Mouse (Mus musculus) heart, embryonic 16.5 days (tissue): ENCODE measurements around the gene Sppl3. TPM values are rescaled to one million over a fixed set of nuclear protein-coding genes. Genes with fewer than 3 reads are reported as not detected.
"Not testable (repeated sequence)": the region's sequence is repeated elsewhere in the genome, so short reads cannot be mapped to it uniquely, and the experiment has no call there.

Experiments used
- ATAC-seq: fragments of 200-750 bp; cut with Nextera tagmentation; replicated peaks from 2 replicates; pipeline ENCODE4 v1.8.0; 2017; ENCODE audit warnings: moderate number of reproducible peaks; ENCODE audit not compliant: insufficient read depth, low FRiP score; ENCODE audit errors: extremely low read depth
- H3K27ac ChIP-seq: fragments of 300-500 bp; sonication (generic); 2 replicates; pipeline ENCODE4 v1.5.1; 2014; ENCODE audit warnings: mild to moderate bottlenecking, low read length, control low read depth, moderate library complexity
- H3K27me3 ChIP-seq: fragments of 300-500 bp; sonication (generic); 2 replicates; pipeline ENCODE4 v1.6.1; 2014; ENCODE audit warnings: low read length, mixed read lengths; ENCODE audit not compliant: control insufficient read depth, insufficient read depth
- H3K36me3 ChIP-seq: fragments of 300-500 bp; sonication (generic); 2 replicates; pipeline ENCODE4 v1.6.1; 2014; ENCODE audit not compliant: control insufficient read depth, insufficient read depth
- H3K4me1 ChIP-seq: fragments of 300-500 bp; sonication (generic); 2 replicates; pipeline ENCODE4 v1.6.1; 2014; ENCODE audit warnings: low read length, mixed read lengths; ENCODE audit not compliant: control insufficient read depth, insufficient read depth
- H3K4me2 ChIP-seq: fragments of 300-500 bp; sonication (generic); 2 replicates; pipeline ENCODE4 v1.6.1; 2014; ENCODE audit warnings: low read depth, mild to moderate bottlenecking, control low read depth, low read length
- H3K4me3 ChIP-seq: fragments of 300-500 bp; sonication (generic); 2 replicates; pipeline ENCODE4 v1.5.1; 2014; ENCODE audit warnings: mild to moderate bottlenecking, control low read depth, low read length
- H3K9ac ChIP-seq: fragments of 300-500 bp; sonication (generic); 2 replicates; pipeline ENCODE4 v1.6.1; 2014; ENCODE audit warnings: low read length, control low read depth
- H3K9me3 ChIP-seq: fragments of 300-500 bp; sonication (generic); replicated peaks from 2 replicates; pipeline ENCODE4 v1.6.1; 2016; ENCODE audit warnings: low read length; ENCODE audit not compliant: control insufficient read depth
- WGBS: fragments of 180-500 bp; shearing (Covaris S2); extraction: QIAGEN DNeasy Blood & Tissue Kit; methylation state at CpG from one replicate; pipeline ENCODE4 v1.1.7; 2014; 5-methylcytosine and 5-hydroxymethylcytosine counted together
- polyA plus RNA-seq: library from polyadenylated mRNA; unstranded; fragments of >200 nt; fragmentation: Nextera tagmentation; extraction: Ambion mirVana; gene quantifications from 2 replicates; pipeline ENCODE4 v1.2.1, GENCODE M21; 2015

The Sppl3 gene
- polyA plus RNA-seq, 1 experiment from 2014 or later = 7.3 TPM

DNA sequence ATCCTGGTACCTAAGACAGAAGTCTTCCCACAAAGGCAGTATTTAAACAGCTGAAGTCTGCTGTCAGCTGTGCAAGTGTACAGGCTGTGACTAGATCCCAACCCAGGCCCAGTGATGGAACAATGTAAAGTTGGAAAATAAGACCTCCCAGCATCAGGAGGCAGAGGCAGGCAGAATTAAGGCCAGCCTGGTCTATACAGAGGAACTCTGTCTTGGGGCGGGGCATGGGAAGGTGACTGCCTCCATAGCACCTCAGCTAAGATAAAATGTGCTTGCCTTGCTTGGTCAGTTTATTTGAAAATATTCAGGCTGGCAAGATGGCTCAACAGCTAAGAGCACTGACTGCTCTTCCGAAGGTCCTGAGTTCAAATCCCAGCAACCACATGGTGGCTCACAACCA, 59.5 kb downstream of the Sppl3 start:
- Histone ChIP-seq H3K27ac (no peak overlapping the region), H3K27me3 (no peaks in the 10 kb centered on the region), H3K4me1 (peaks cover 49% of the 10 kb centered on the region), H3K4me3 (no peak overlapping the region), H3K9me3 (no peaks in the 10 kb centered on the region), H3K36me3 (0 out of 2 replicates have a peak, but pooled peaks cover 2% of the 10 kb centered on the region), H3K9ac (no peak overlapping the region), H3K4me2 (no peak overlapping the region)
- no peak for ATAC-seq
- WGBS = 100% methylated on average over 2 of the region's 2 CpGs

DNA sequence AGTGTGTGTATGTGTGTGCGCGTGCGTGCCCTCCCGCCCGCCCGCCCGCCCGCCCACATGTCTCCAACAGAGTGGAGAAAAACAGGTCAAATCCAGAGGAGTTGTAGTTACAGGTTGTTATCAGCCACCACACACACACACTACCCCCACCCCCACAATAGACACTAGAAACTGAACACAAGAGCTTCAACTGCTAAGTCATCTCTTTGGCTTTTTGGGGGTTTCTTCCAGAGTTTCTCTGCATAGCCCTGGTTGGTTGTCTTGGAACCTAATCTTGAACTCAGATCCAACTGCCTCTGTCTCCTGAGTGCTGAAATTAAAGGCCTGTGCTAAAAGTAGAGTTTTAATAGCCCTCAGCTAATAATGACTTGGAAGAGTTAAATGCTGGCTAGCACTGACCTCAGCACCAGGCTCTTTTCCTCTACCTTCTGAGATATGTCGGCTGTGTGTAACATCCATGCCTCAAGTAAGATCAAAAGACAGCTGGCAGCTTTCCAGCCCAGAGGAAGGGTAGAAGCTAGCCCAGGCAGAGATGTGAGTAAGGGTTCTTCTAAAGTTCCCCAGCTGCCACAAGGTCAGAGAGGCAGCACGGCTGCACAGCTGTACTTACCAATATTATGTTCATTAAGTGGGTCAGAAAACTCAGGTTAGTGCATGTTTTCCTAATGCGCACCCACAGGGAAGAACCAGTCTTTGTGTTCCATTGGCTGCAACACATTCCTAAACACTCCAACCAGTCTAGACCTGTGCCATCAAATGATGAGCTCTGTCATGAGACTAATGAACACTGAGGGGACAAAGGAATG, 60.4 kb downstream of the Sppl3 start:
- Histone ChIP-seq H3K36me3 (0 out of 2 replicates have a peak, but pooled peaks cover 4% of the 10 kb centered on the region), H3K4me3 (no peak overlapping the region), H3K27ac (peak overlapping the region; percentile 11; the same call in 1 of the 2 replicates), H3K4me1 (peaks cover 43% of the 10 kb centered on the region), H3K4me2 (no peak overlapping the region), H3K9ac (no peak overlapping the region), H3K9me3 (no peaks in the 10 kb centered on the region), H3K27me3 (no peaks in the 10 kb centered on the region)
- peak; percentile 30; the same call in 1 of the 2 replicates for ATAC-seq
- 82% methylated on average over 11 of the region's 11 CpGs for WGBS

- no peak for ATAC-seq
- H3K9ac ChIP-seq = no peak overlapping the region
- WGBS = 80% methylated on average over 7 of the region's 7 CpGs
- H3K4me3 ChIP-seq = no peak overlapping the region
- H3K4me2 ChIP-seq = no peak overlapping the region
- H3K27me3 ChIP-seq = no peaks in the 10 kb centered on the region
- peaks cover 43% of the 10 kb centered on the region for H3K4me1 ChIP-seq
- H3K9me3 ChIP-seq = no peaks in the 10 kb centered on the region
- peaks cover 4% of the 10 kb centered on the region; the same call in 1 of the 2 replicates for H3K36me3 ChIP-seq
- peak overlapping the region; percentile 11; the same call in 1 of the 2 replicates for H3K27ac ChIP-seq
Measured at GRCm38 (mm10) chr5:115072143-115072542, 61.2 kb downstream of the Sppl3 start.

- not testable (repeated sequence) for H3K27ac ChIP-seq, H3K4me3 ChIP-seq, H3K27me3 ChIP-seq, H3K9me3 ChIP-seq, H3K4me2 ChIP-seq, H3K9ac ChIP-seq, ATAC-seq, H3K36me3 ChIP-seq
- 79% methylated on average over 8 of the region's 8 CpGs for WGBS
- peaks cover 33% of the 10 kb centered on the region for H3K4me1 ChIP-seq
Measured at GRCm38 (mm10) chr5:115073306-115073705, 62.4 kb downstream of the Sppl3 start.

GRCm38 (mm10) chr5:115074749-115075148, 63.8 kb downstream of the Sppl3 start:
- H3K27me3 ChIP-seq = no peaks in the 10 kb centered on the region
- no peak overlapping the region for H3K4me2 ChIP-seq
- H3K9me3 ChIP-seq = no peaks in the 10 kb centered on the region
- no peak overlapping the region for H3K27ac ChIP-seq
- no peak overlapping the region for H3K4me3 ChIP-seq
- WGBS = 70% methylated on average over 4 of the region's 4 CpGs
- ATAC-seq = no peak
- peaks cover 4% of the 10 kb centered on the region; the same call in 1 of the 2 replicates for H3K36me3 ChIP-seq
- H3K9ac ChIP-seq = no peak overlapping the region
- peaks cover 22% of the 10 kb centered on the region for H3K4me1 ChIP-seq

DNA sequence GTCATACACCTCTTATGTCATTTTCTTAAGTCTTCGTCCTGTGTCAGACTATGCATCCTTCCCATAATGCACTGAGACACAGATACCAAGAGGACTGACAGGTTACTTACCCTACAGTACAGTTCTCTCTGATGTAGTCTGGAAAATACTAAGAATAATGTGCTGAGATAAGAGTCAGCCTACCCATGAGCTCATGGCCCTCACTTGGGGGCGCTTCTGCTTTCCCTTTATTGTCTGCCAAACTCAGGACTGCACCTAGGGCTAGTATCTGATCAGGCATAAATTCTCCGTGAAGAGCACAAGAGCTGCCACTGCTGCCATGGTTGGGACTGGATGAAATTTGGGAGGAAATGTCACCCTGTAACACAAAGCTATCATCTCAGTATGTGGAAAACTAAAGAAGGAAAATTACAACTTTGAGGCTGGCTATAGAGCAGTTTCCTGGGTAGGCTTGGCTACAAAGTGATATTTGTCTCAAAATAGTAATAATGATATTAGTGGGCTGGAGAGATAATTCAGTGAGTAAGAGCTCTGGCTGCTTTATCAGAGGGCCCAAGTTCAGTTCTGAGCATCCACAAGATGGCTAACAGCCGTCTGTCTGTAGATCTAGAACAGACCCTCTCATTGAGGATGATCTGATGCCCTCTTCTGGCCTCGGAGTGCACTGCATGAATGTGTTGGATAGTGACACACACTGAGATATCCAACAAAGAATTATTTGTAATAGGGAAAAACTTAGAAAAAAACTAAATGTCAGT, 65.4 kb downstream of the Sppl3 start:
- H3K9ac ChIP-seq = no peak overlapping the region
- no peaks in the 10 kb centered on the region for H3K9me3 ChIP-seq
- peaks cover 4% of the 10 kb centered on the region; the same call in 1 of the 2 replicates for H3K36me3 ChIP-seq
- no peak overlapping the region for H3K27ac ChIP-seq
- ATAC-seq = no peak
- H3K4me1 ChIP-seq = peaks cover 19% of the 10 kb centered on the region
- H3K27me3 ChIP-seq = no peaks in the 10 kb centered on the region
- no peak overlapping the region for H3K4me2 ChIP-seq
- 45% methylated on average over 5 of the region's 5 CpGs for WGBS
- H3K4me3 ChIP-seq = no peak overlapping the region

- Histone ChIP-seq H3K9me3 (no peaks in the 10 kb centered on the region), H3K4me3 (no peak overlapping the region), H3K4me2 (no peak overlapping the region), H3K27me3 (no peaks in the 10 kb centered on the region), H3K9ac (no peak overlapping the region), H3K27ac (no peak overlapping the region), H3K4me1 (no peaks in the 10 kb centered on the region), H3K36me3 (peaks cover 24% of the 10 kb centered on the region)
- WGBS = 86% methylated on average over 5 of the region's 5 CpGs
- no peak for ATAC-seq
Measured at GRCm38 (mm10) chr5:115081636-115082035, 70.7 kb downstream of the Sppl3 start.

DNA sequence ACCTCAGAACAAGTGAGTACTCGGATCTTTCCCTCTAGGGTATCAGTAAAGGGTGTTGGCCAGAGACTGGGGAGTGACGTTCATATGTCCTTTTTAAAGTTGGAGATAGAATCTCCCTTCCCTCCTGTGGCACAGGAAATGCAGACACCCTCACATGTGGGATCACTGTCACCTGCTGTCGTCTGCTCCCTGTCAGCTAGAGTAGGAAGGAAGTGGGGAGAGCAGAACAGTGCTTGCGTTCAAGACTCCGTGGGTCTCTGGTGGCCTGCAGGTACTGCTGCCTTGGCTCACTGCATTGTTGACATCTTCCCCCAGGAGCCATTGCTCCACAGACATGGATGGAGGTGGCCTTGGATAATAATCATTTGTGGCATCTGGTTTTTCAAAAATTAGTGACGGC, 72.6 kb downstream of the Sppl3 start:
- H3K4me3 ChIP-seq = no peak overlapping the region
- 72% methylated on average over 6 of the region's 6 CpGs for WGBS
- no peaks in the 10 kb centered on the region for H3K27me3 ChIP-seq
- peaks cover 34% of the 10 kb centered on the region for H3K36me3 ChIP-seq
- no peak overlapping the region for H3K9ac ChIP-seq
- H3K4me2 ChIP-seq = no peak overlapping the region
- 0 out of 2 replicates have a peak, but pooled peaks have one; percentile 28 for ATAC-seq
- no peaks in the 10 kb centered on the region for H3K9me3 ChIP-seq
- H3K27ac ChIP-seq = no peak overlapping the region
- no peaks in the 10 kb centered on the region for H3K4me1 ChIP-seq

GRCm38 (mm10) chr5:115085675-115086074, 74.7 kb downstream of the Sppl3 start:
- ATAC-seq = no peak

More at GRCm38 (mm10) chr5:115085675-115086074, 74.7 kb downstream of the Sppl3 start:
- no peak overlapping the region for H3K4me3 ChIP-seq
- peaks cover 52% of the 10 kb centered on the region for H3K36me3 ChIP-seq
- H3K27me3 ChIP-seq = no peaks in the 10 kb centered on the region
- H3K4me2 ChIP-seq = no peak overlapping the region
- H3K4me1 ChIP-seq = no peaks in the 10 kb centered on the region
- H3K9me3 ChIP-seq = peaks cover 3% of the 10 kb centered on the region; the same call in 1 of the 2 replicates
- WGBS = 97% methylated on average over 2 of the region's 2 CpGs
- no peak overlapping the region for H3K27ac ChIP-seq
- no peak overlapping the region for H3K9ac ChIP-seq
